Mouse (Mus musculus) liver, adult 2 months (tissue): ENCODE measurements at regions not wholly inside any gene's neighbourhood (a gene's known extent, or its start where the extent isn't known, plus 50 kb on each side); places are given as distances from the start of the nearest gene placed in this dataset.

Source experiments
- DNase-seq: peaks from one replicate; pipeline ENCODE4 v3.0.0-alpha.2; 2011; ENCODE audit warnings: low read depth, low spot score; ENCODE audit errors: extremely low read depth
- H3K27ac ChIP-seq: fragments of 200-500 bp; replicated peaks from 2 replicates; pipeline ENCODE4 v1.5.1; 2012; ENCODE audit warnings: low read depth, mild to moderate bottlenecking, control low read depth, inconsistent platforms, low read length; ENCODE audit not compliant: insufficient read depth
- H3K27me3 ChIP-seq: fragments of 200-500 bp; 2 replicates; pipeline ENCODE4 v1.6.1; 2012; ENCODE audit warnings: mild to moderate bottlenecking, moderate library complexity, low read length, inconsistent platforms; ENCODE audit not compliant: control insufficient read depth, insufficient read depth
- H3K36me3 ChIP-seq: fragments of 200-500 bp; 2 replicates; pipeline ENCODE4 v1.6.1; 2012; ENCODE audit warnings: low read length, inconsistent platforms; ENCODE audit not compliant: control insufficient read depth, insufficient read depth
- H3K4me1 ChIP-seq: fragments of 200-500 bp; 2 replicates; pipeline ENCODE4 v1.6.1; 2011; ENCODE audit warnings: low read length; ENCODE audit not compliant: control insufficient read depth, insufficient read depth
- H3K4me3 ChIP-seq: fragments of 200-500 bp; 2 replicates; pipeline ENCODE4 v1.5.1; 2011; ENCODE audit warnings: low read depth, mild to moderate bottlenecking, control low read depth, low read length, moderate library complexity; ENCODE audit not compliant: insufficient read depth
- H3K79me2 ChIP-seq: fragments of 200-500 bp; 2 replicates; pipeline ENCODE4 v1.6.1; 2012; ENCODE audit warnings: inconsistent platforms, mild to moderate bottlenecking, low read length, moderate library complexity; ENCODE audit not compliant: control insufficient read depth, insufficient read depth
- H3K9ac ChIP-seq: fragments of 200-500 bp; 2 replicates; pipeline ENCODE4 v1.6.1; 2012; ENCODE audit warnings: low read depth, mild to moderate bottlenecking, control low read depth, inconsistent platforms, low read length
- CTCF ChIP-seq: fragments of 200-500 bp; IDR thresholded peaks from 2 replicates; pipeline ENCODE4 v1.5.1; 2011; ENCODE audit warnings: low read depth, low read length, control low read depth
- POLR2A ChIP-seq: fragments of 200-500 bp; IDR thresholded peaks from 2 replicates; pipeline ENCODE4 v1.6.1; 2011; ENCODE audit warnings: low read length, control low read depth; ENCODE audit not compliant: insufficient read depth; ENCODE audit errors: extremely low read depth
- WGBS: fragments of 180-500 bp; shearing (Covaris S2); methylation state at CpG from one replicate; pipeline ENCODE4 v1.1.7; 2018; 5-methylcytosine and 5-hydroxymethylcytosine counted together

- Histone ChIP-seq H3K79me2 (no peaks in the 10 kb centered on the region), H3K27me3 (no peaks in the 10 kb centered on the region), H3K9ac (no peak overlapping the region), H3K4me1 (no peaks in the 10 kb centered on the region), H3K27ac (no peak overlapping the region), H3K36me3 (no peaks in the 10 kb centered on the region), H3K4me3 (no peak overlapping the region)
- no peak for TF ChIP-seq CTCF
- no peak for TF ChIP-seq POLR2A
- no peak for DNase-seq
- 80% methylated on average over 1 of the region's 1 CpGs for WGBS
Measured at GRCm38 (mm10) chr3:16888132-16888531, 881.9 kb upstream of the Gm5150 start.

GRCm38 (mm10) chr3:16872337-16873117 is 866.3 kb upstream of the Gm5150 start:
- Histone ChIP-seq H3K79me2 (no peaks in the 10 kb centered on the region), H3K36me3 (no peaks in the 10 kb centered on the region), H3K27ac (no peak overlapping the region), H3K4me3 (no peak overlapping the region), H3K9ac (no peak overlapping the region), H3K27me3 (0 out of 2 replicates have a peak, but pooled peaks cover 2% of the 10 kb centered on the region), H3K4me1 (no peaks in the 10 kb centered on the region)
- 71% methylated on average over 2 of the region's 2 CpGs for WGBS
- TF ChIP-seq CTCF = no peak
- no peak for TF ChIP-seq POLR2A
- no peak for DNase-seq

- 45% methylated on average over 1 of the region's 1 CpGs for WGBS
- H3K36me3 ChIP-seq = no peaks in the 10 kb centered on the region
- no peak overlapping the region for H3K4me3 ChIP-seq
- DNase-seq = no peak
- no peaks in the 10 kb centered on the region for H3K79me2 ChIP-seq
- TF ChIP-seq CTCF (no peak), POLR2A (no peak)
- H3K27me3 ChIP-seq = no peaks in the 10 kb centered on the region
- no peaks in the 10 kb centered on the region for H3K4me1 ChIP-seq
- H3K9ac ChIP-seq = no peak overlapping the region
- no peak overlapping the region for H3K27ac ChIP-seq
Measured at GRCm38 (mm10) chr3:16860034-16860433, 853.8 kb upstream of the Gm5150 start.

GRCm38 (mm10) chr3:16858931-16859330 is 852.7 kb upstream of the Gm5150 start:
- no peak overlapping the region for H3K9ac ChIP-seq
- TF ChIP-seq POLR2A = no peak
- no peak for TF ChIP-seq CTCF
- 75% methylated on average over 2 of the region's 2 CpGs for WGBS
- H3K79me2 ChIP-seq = no peaks in the 10 kb centered on the region
- DNase-seq = no peak
- no peaks in the 10 kb centered on the region for H3K4me1 ChIP-seq
- H3K27me3 ChIP-seq = no peaks in the 10 kb centered on the region
- H3K36me3 ChIP-seq = no peaks in the 10 kb centered on the region
- no peak overlapping the region for H3K4me3 ChIP-seq
- no peak overlapping the region for H3K27ac ChIP-seq

GRCm38 (mm10) chr3:16855251-16855650 is 849.0 kb upstream of the Gm5150 start:
- H3K36me3 ChIP-seq = no peaks in the 10 kb centered on the region
- no peaks in the 10 kb centered on the region for H3K27me3 ChIP-seq
- 78% methylated on average over 2 of the region's 2 CpGs for WGBS
- no peak overlapping the region for H3K27ac ChIP-seq
- no peak overlapping the region for H3K4me3 ChIP-seq
- DNase-seq = no peak
- H3K9ac ChIP-seq = no peak overlapping the region
- no peak for TF ChIP-seq POLR2A
- TF ChIP-seq CTCF = no peak
- no peaks in the 10 kb centered on the region for H3K79me2 ChIP-seq
- no peaks in the 10 kb centered on the region for H3K4me1 ChIP-seq

GRCm38 (mm10) chr3:16853992-16854391 is 847.8 kb upstream of the Gm5150 start:
- no peak overlapping the region for H3K4me3 ChIP-seq
- no peaks in the 10 kb centered on the region for H3K36me3 ChIP-seq
- H3K9ac ChIP-seq = no peak overlapping the region
- H3K79me2 ChIP-seq = no peaks in the 10 kb centered on the region
- TF ChIP-seq POLR2A = no peak
- TF ChIP-seq CTCF = no peak
- H3K4me1 ChIP-seq = no peaks in the 10 kb centered on the region
- DNase-seq = no peak
- H3K27ac ChIP-seq = no peak overlapping the region
- 59% methylated on average over 5 of the region's 5 CpGs for WGBS
- no peaks in the 10 kb centered on the region for H3K27me3 ChIP-seq
